Mouse (Mus musculus) spleen, postnatal 4 days (tissue): ENCODE measurements around the gene Tcaim.
"Not testable (repeated sequence)": the region's sequence is repeated elsewhere in the genome, so short reads cannot be mapped to it uniquely, and the experiment has no call there.

Source experiments
- DNase-seq, 2 experiments: peaks; one replicate each; pipeline ENCODE4 v3.0.0; 2022; ENCODE audit warnings: low spot score in 2 of 2

The Tcaim gene

GRCm38 (mm10) chr9:122854526-122854925 lies 49.2 kb downstream of the Tcaim start:
- DNase-seq = no peak

- not testable (repeated sequence) for DNase-seq
These were observed 49.8 kb downstream of the Tcaim start for GRCm38 (mm10) chr9:122855141-122855540.

- DNase-seq = no peak
These were observed 50.3 kb downstream of the Tcaim start for GRCm38 (mm10) chr9:122855617-122856016.

GRCm38 (mm10) chr9:122856716-122857115 lies 51.4 kb downstream of the Tcaim start:
- DNase-seq = no peak

GRCm38 (mm10) chr9:122860752-122861151 lies 55.4 kb downstream of the Tcaim start:
- DNase-seq = no peak

GRCm38 (mm10) chr9:122863731-122864130 lies 58.4 kb downstream of the Tcaim start:
- DNase-seq = no peak

GRCm38 (mm10) chr9:122864848-122865247 lies 59.5 kb downstream of the Tcaim start:
- DNase-seq = no peak

GRCm38 (mm10) chr9:122865697-122866166 lies 60.4 kb downstream of the Tcaim start, which contains the start of gene Zfp445:
TSS of gene Zfp445 (minus strand) at chr9:122866006.
- peak; percentile 78 to 87 for DNase-seq

- no peak for DNase-seq
These were observed 60.9 kb downstream of the Tcaim start for GRCm38 (mm10) chr9:122866192-122866591.

- no peak for DNase-seq
These were observed 67.3 kb downstream of the Tcaim start for GRCm38 (mm10) chr9:122872595-122872994.

GRCm38 (mm10) chr9:122874653-122875052 lies 69.3 kb downstream of the Tcaim start:
- no peak for DNase-seq

- DNase-seq = no peak
These were observed 69.8 kb downstream of the Tcaim start for GRCm38 (mm10) chr9:122875145-122875544.

GRCm38 (mm10) chr9:122885385-122885784 lies 80.0 kb downstream of the Tcaim start, which contains the start of gene Zkscan7:
TSS of gene Zkscan7 (plus strand) at chr9:122885685.
- DNase-seq = no peak
